Mouse (Mus musculus) forebrain, embryonic 14.5 days (tissue): ENCODE data around the gene Impad1. TPM values are rescaled to one million over a fixed set of nuclear protein-coding genes. Genes with fewer than 3 reads are reported as not detected.
A peak's percentile ranks its signal among the peaks of the same experiment; 100 is the strongest.

Experiments
- ATAC-seq: fragments of 200-750 bp; cut with Nextera tagmentation; 2 replicates; pipeline ENCODE4 v1.8.0; 2017; ENCODE audit warnings: mild to moderate bottlenecking, moderate library complexity
- DNase-seq: peaks from one replicate; pipeline ENCODE4 v3.0.0-alpha.2; 2015; ENCODE audit warnings: low spot score
- H3K27ac ChIP-seq: fragments of 300-500 bp; sonication (generic); 2 replicates; pipeline ENCODE4 v1.5.1; 2014; ENCODE audit warnings: low read depth, mild to moderate bottlenecking, control low read depth, low read length, moderate library complexity
- H3K27me3 ChIP-seq: fragments of 300-500 bp; sonication (generic); replicated peaks from 2 replicates; pipeline ENCODE4 v1.6.1; 2014; ENCODE audit warnings: low read length, control low read depth, mixed read lengths; ENCODE audit not compliant: control insufficient read depth, insufficient read depth
- H3K36me3 ChIP-seq: fragments of 300-500 bp; sonication (generic); 2 replicates; pipeline ENCODE4 v1.6.1; 2014; ENCODE audit warnings: low read length, control low read depth; ENCODE audit not compliant: control insufficient read depth, insufficient read depth
- H3K4me1 ChIP-seq: fragments of 300-500 bp; sonication (generic); 2 replicates; pipeline ENCODE4 v1.6.1; 2014; ENCODE audit warnings: antibody characterized with exemption, low read length, control low read depth; ENCODE audit not compliant: control insufficient read depth, insufficient read depth
- H3K4me2 ChIP-seq: fragments of 300-500 bp; sonication (generic); 2 replicates; pipeline ENCODE4 v1.6.1; 2014; ENCODE audit warnings: mild to moderate bottlenecking, control low read depth, low read length
- H3K4me3 ChIP-seq: fragments of 300-500 bp; sonication (generic); 2 replicates; pipeline ENCODE4 v1.5.1; 2014; ENCODE audit warnings: low read depth, low read length, control low read depth
- H3K9ac ChIP-seq: fragments of 300-500 bp; sonication (generic); 2 replicates; pipeline ENCODE4 v1.6.1; 2014; ENCODE audit warnings: mild to moderate bottlenecking, low read length, control low read depth, moderate library complexity
- H3K9me3 ChIP-seq: fragments of 300-500 bp; sonication (generic); replicated peaks from 2 replicates; pipeline ENCODE4 v1.6.1; 2016; ENCODE audit warnings: low read length, control low read depth, mixed read lengths; ENCODE audit not compliant: control insufficient read depth
- WGBS: fragments of 180-500 bp; shearing (Covaris S2); extraction: QIAGEN DNeasy Blood & Tissue Kit; methylation state at CpG from one replicate; pipeline ENCODE4 v1.1.7; 2014; 5-methylcytosine and 5-hydroxymethylcytosine counted together
- polyA plus RNA-seq: library from polyadenylated mRNA; unstranded; fragments of >200 nt; fragmentation: Nextera tagmentation; extraction: Ambion mirVana; gene quantifications from 2 replicates; pipeline ENCODE4 v1.2.1, GENCODE M21; 2014

Gene Impad1
- polyA plus RNA-seq, 1 experiment from 2014 or later: 52.9 TPM

GRCm38 (mm10) chr4:4723821-4724220 lies 69.3 kb downstream of the Impad1 start:
- no peak for ATAC-seq
- Histone ChIP-seq H3K9ac (no peak overlapping the region), H3K27ac (no peak overlapping the region), H3K36me3 (no peaks in the 10 kb centered on the region), H3K4me2 (no peak overlapping the region), H3K27me3 (no peaks in the 10 kb centered on the region), H3K9me3 (no peaks in the 10 kb centered on the region), H3K4me3 (no peak overlapping the region), H3K4me1 (no peaks in the 10 kb centered on the region)
- 83% methylated on average over 8 of the region's 8 CpGs for WGBS
- no peak for DNase-seq

- Histone ChIP-seq H3K27ac (no peak overlapping the region), H3K27me3 (no peaks in the 10 kb centered on the region), H3K9me3 (no peaks in the 10 kb centered on the region), H3K9ac (no peak overlapping the region), H3K4me3 (no peak overlapping the region), H3K4me1 (no peaks in the 10 kb centered on the region), H3K4me2 (no peak overlapping the region), H3K36me3 (no peaks in the 10 kb centered on the region)
- no peak for DNase-seq
- 38% methylated on average over 1 of the region's 1 CpGs for WGBS
- no peak for ATAC-seq
These were observed 71.1 kb downstream of the Impad1 start for GRCm38 (mm10) chr4:4722081-4722480.

DNA sequence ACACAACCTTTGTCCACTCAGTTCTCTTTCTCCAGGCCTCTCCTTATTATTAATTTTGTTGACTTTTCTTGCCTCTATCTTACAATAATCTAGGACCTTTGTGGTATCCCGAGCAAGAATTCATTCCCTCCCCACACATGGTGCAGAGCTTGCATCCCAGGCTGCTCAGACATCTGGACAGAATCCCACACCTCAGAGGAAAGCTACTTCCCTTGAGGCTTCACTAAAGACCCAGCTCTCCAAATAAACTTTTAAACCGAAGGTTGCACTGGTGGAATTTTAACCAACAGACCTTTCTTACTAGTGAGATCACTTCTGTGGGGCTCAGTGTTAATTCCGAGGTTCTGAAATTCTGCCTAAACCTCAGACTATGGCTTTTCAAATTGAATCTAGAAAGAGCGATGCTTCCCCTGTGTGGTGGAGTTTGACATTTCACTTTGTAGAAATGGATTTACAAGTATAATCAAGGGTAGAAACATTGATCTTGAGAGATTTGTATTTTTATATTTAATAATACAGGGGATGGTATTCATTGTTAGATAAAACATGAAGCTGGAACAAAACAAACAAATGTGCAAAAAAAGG lies 75.3 kb downstream of the Impad1 start:
- Histone ChIP-seq H3K9ac (no peak overlapping the region), H3K27me3 (no peaks in the 10 kb centered on the region), H3K4me3 (no peak overlapping the region), H3K9me3 (no peaks in the 10 kb centered on the region), H3K36me3 (no peaks in the 10 kb centered on the region), H3K4me2 (no peak overlapping the region), H3K4me1 (no peaks in the 10 kb centered on the region), H3K27ac (no peak overlapping the region)
- 71% methylated on average over 4 of the region's 4 CpGs for WGBS
- DNase-seq (peak; percentile 36), ATAC-seq (0 out of 2 replicates have a peak, but pooled peaks have one; percentile 40)
